Mouse (Mus musculus): ENCODE measurements around the gene Tbl3.

- TF ChIP-seq CTCF (IDR thresholded peaks at IDR 0.05; ENCODE audit: borderline replicate concordance, insufficient read depth, low read length) (no peak), POLR2A (IDR thresholded peaks at IDR 0.05; ENCODE audit: low read depth, low read length) (no peak)
Measured at GRCm38 (mm10) chr17:24705821-24706220, 1.6 kb downstream of the Tbl3 start.

Data from embryonic fibroblast, embryonic 13.5 days (primary cell).